Mouse (Mus musculus): ENCODE data around the gene Srgap1.

Gene Srgap1

GRCm38 (mm10) chr10:121961121-121961893, 85.8 kb downstream of the Srgap1 start:
- no peak for DNase-seq

GRCm38 (mm10) chr10:121958741-121959140, 88.4 kb downstream of the Srgap1 start:
- DNase-seq, result no peak

GRCm38 (mm10) chr10:121956505-121956904, 90.6 kb downstream of the Srgap1 start:
- no peak for DNase-seq

GRCm38 (mm10) chr10:121955730-121956129, 91.4 kb downstream of the Srgap1 start:
- DNase-seq, result no peak

GRCm38 (mm10) chr10:121954877-121955276, 92.2 kb downstream of the Srgap1 start:
- DNase-seq, result no peak

- DNase-seq, result no peak
These were observed 94.1 kb downstream of the Srgap1 start for GRCm38 (mm10) chr10:121953041-121953440.

GRCm38 (mm10) chr10:121946173-121946572, 100.9 kb downstream of the Srgap1 start:
- peak; percentile 10 for DNase-seq

GRCm38 (mm10) chr10:121931909-121932308, 115.2 kb downstream of the Srgap1 start:
- DNase-seq, result no peak

GRCm38 (mm10) chr10:121926094-121926493, 121.0 kb downstream of the Srgap1 start:
- no peak for DNase-seq

- no peak for DNase-seq
These were observed 128.1 kb downstream of the Srgap1 start for GRCm38 (mm10) chr10:121919016-121919415.

- DNase-seq, result no peak
These were observed 128.5 kb downstream of the Srgap1 start for GRCm38 (mm10) chr10:121918579-121918978.

GRCm38 (mm10) chr10:121915530-121915929, 131.6 kb downstream of the Srgap1 start:
- DNase-seq, result no peak

- DNase-seq, result no peak
These were observed 143.0 kb downstream of the Srgap1 start for GRCm38 (mm10) chr10:121904137-121904536.

GRCm38 (mm10) chr10:121902651-121903050, 144.5 kb downstream of the Srgap1 start:
- DNase-seq, result no peak

GRCm38 (mm10) chr10:121900772-121901171, 146.3 kb downstream of the Srgap1 start:
- DNase-seq, result no peak

- no peak for DNase-seq
These were observed 147.4 kb downstream of the Srgap1 start for GRCm38 (mm10) chr10:121899706-121900105.

GRCm38 (mm10) chr10:121897835-121898370, 149.2 kb downstream of the Srgap1 start:
- no peak for DNase-seq

GRCm38 (mm10) chr10:121891390-121892067, 155.6 kb downstream of the Srgap1 start:
- no peak for DNase-seq

- no peak for DNase-seq
These were observed 157.1 kb downstream of the Srgap1 start for GRCm38 (mm10) chr10:121890061-121890460.

GRCm38 (mm10) chr10:121886805-121887204, 160.3 kb downstream of the Srgap1 start:
- DNase-seq, result no peak

- DNase-seq, result no peak
These were observed 161.4 kb downstream of the Srgap1 start for GRCm38 (mm10) chr10:121885512-121886218.

GRCm38 (mm10) chr10:121882461-121882860, 164.7 kb downstream of the Srgap1 start:
- DNase-seq, result no peak

GRCm38 (mm10) chr10:121878855-121879254, 168.3 kb downstream of the Srgap1 start:
- DNase-seq, result no peak

All from cerebellum, adult 11 months (tissue).